Mouse (Mus musculus): ENCODE data around the gene Hacl1.

DNA sequence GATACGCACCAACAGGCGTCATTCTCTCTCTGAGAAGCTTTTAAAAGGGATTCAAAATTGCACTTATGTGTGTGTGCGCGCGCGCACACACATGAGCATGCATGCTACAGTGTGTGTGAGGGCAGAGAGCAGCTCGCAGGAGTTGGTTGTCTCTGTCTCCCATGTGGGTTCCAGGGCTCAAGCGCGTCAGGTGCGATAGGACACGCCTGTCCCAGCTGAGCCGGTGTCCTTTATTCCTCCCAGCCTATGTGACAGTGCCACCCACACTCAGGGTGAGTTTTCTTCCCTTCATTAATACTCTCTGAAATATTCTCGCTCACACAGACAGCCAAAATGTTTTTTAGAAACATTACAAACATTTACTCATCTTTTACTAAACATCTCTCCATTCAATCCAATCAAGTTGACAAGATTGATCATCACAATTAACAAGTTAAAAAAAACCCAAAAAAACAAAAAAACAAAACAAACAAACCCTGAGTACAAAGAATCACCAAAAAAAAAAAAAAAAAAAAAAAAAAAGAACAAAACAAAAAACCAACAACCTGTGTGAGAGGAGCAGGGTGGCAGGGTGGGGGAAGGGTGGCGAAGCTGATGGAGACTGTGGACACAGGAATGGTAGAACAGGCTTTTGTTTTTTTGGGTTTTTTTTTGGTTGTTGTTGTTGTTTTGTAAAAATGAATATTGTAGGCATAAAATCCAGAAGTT lies 39.0 kb downstream of the Hacl1 start:
- TF ChIP-seq POLR2A (IDR thresholded peaks at IDR 0.05; ENCODE audit: borderline replicate concordance, extremely low read depth, low read depth, low read length) (no peak), CTCF (IDR thresholded peaks at IDR 0.05; ENCODE audit: insufficient read depth, low read length) (no peak)

All from lung, adult 2 months (tissue).